Mouse (Mus musculus) olfactory bulb, adult 2 months (tissue): ENCODE results near the gene Gspt1.

Experiments used
- CTCF ChIP-seq: fragments of 200-500 bp; IDR thresholded peaks from 2 replicates; pipeline ENCODE4 v1.5.1; 2012; ENCODE audit warnings: low read depth, mild to moderate bottlenecking, low read length, moderate library complexity; ENCODE audit not compliant: insufficient read depth
- POLR2A ChIP-seq: fragments of 200-500 bp; IDR thresholded peaks from 2 replicates; pipeline ENCODE4 v1.6.1; 2012; ENCODE audit warnings: mild to moderate bottlenecking, low read depth, low read length, moderate library complexity; ENCODE audit not compliant: insufficient read depth

DNA sequence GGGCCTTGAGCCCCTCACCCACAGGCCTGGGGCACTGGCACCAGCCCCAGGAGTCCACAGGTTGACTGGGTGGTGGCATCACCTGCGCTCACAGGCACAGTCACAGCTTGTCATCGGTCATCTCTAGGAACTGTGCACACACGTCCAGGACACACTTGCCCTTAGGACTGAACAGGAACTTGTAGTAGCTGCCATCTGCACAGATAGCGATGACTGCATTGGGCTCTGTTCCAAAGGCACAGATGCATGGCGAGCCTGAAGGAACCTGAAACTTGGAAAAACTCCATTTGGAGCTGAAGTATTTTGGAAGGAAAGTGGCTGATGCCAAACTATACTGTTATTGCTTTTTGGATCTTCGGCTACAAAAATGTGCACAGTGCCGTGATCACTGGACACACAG is 64.0 kb downstream of the Gspt1 start:
- TF ChIP-seq POLR2A: no peak
- TF ChIP-seq CTCF: no peak
